Mouse (Mus musculus): ENCODE measurements around the gene Tomm40l. TPM values are rescaled to one million over a fixed set of nuclear protein-coding genes. Genes with fewer than 3 reads are reported as not detected.

Tomm40l gene
- total RNA-seq, 1 experiment, result 27.5 TPM

DNA sequence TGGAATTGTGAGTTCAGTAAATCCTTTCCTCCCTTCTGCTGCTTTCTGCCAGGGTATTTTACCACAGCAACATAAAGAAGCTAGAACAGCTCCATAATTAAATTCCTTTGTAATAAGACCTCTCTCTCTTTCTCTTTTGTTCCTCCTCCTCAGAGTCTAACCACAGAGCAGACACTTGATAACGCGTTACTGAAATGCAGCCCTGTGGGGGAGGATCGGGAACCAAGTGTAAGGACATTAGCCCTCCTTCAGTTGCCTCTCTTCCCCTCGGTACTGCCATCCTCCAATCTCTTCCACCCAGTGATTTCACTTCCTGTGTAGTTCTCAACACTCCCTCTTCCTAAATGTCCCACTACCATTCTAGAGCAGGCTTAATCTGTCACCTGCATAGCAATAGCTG lies 12.9 kb downstream of the Tomm40l start:
- in situ Hi-C loops (cut with MboI; ENCODE audit: low sequenced_read_pairs in 2 of 2, unreplicated experiment in 2 of 2), result no loop called here

GRCm38 (mm10) chr1:171205704-171206493 lies 16.4 kb downstream of the Tomm40l start:
- Histone ChIP-seq H3K4me3 (ENCODE audit: insufficient read depth in 1 of 2, low read depth in 1 of 2, low read length in 2 of 2, poor library complexity in 1 of 2, severe bottlenecking in 1 of 2) (no peak overlapping the region), H3K27ac (ENCODE audit: insufficient read depth, low read depth, low read length, poor library complexity, severe bottlenecking) (no peak overlapping the region), H3K9ac (ENCODE audit: insufficient read depth, low read depth, low read length, poor library complexity, severe bottlenecking) (no peak overlapping the region), H3K9me3 (ENCODE audit: control insufficient read depth, insufficient read depth, low read depth, low read length) (no peaks in the 10 kb centered on the region), H3K36me3 (ENCODE audit: control insufficient read depth, insufficient read depth, low read length, poor library complexity, severe bottlenecking) (no peaks in the 10 kb centered on the region), H3K4me1 (ENCODE audit: control insufficient read depth in 2 of 2, insufficient read depth in 2 of 2, low read length in 2 of 2, poor library complexity in 1 of 2) (no peaks in the 10 kb centered on the region)
- in situ Hi-C loops (cut with MboI; ENCODE audit: low sequenced_read_pairs in 2 of 2, unreplicated experiment in 2 of 2), result no loop called here
- TF ChIP-seq ZC3H11A (IDR thresholded peaks at IDR 0.05; ENCODE audit: borderline replicate concordance, low read depth, low read length) (no peak), ZNF384 (IDR thresholded peaks at IDR 0.05; ENCODE audit: low read depth, low read length) (no peak), MAFK (IDR thresholded peaks at IDR 0.05; ENCODE audit: insufficient read depth, low read depth, low read length) (no peak), HCFC1 (IDR thresholded peaks at IDR 0.05; ENCODE audit: borderline replicate concordance, insufficient read depth, low read length) (no peak), CHD2 (IDR thresholded peaks at IDR 0.05; ENCODE audit: low read depth, low read length) (no peak)
- DNase-seq (ENCODE audit: low read depth, low spot score), result no peak

More for the DNA sequence above, 12.9 kb downstream of the Tomm40l start:
- no peaks in the 10 kb centered on the region for H3K36me3 ChIP-seq (ENCODE audit: control insufficient read depth, insufficient read depth, low read length, poor library complexity, severe bottlenecking)
- no peaks in the 10 kb centered on the region for H3K9me3 ChIP-seq (ENCODE audit: control insufficient read depth, insufficient read depth, low read depth, low read length)
- H3K9ac ChIP-seq (ENCODE audit: insufficient read depth, low read depth, low read length, poor library complexity, severe bottlenecking), result no peak overlapping the region
- H3K4me1 ChIP-seq (ENCODE audit: control insufficient read depth in 2 of 2, insufficient read depth in 2 of 2, low read length in 2 of 2, poor library complexity in 1 of 2), result no peaks in the 10 kb centered on the region
- H3K27ac ChIP-seq (ENCODE audit: insufficient read depth, low read depth, low read length, poor library complexity, severe bottlenecking), result no peak overlapping the region
- no peak for TF ChIP-seq MAFK (IDR thresholded peaks at IDR 0.05; ENCODE audit: insufficient read depth, low read depth, low read length)
- TF ChIP-seq ZC3H11A (IDR thresholded peaks at IDR 0.05; ENCODE audit: borderline replicate concordance, low read depth, low read length), result no peak
- no peak for TF ChIP-seq CHD2 (IDR thresholded peaks at IDR 0.05; ENCODE audit: low read depth, low read length)
- TF ChIP-seq HCFC1 (IDR thresholded peaks at IDR 0.05; ENCODE audit: borderline replicate concordance, insufficient read depth, low read length), result no peak
- no peak for TF ChIP-seq ZNF384 (IDR thresholded peaks at IDR 0.05; ENCODE audit: low read depth, low read length)
- no peak for DNase-seq (ENCODE audit: low read depth, low spot score)
- no peak overlapping the region for H3K4me3 ChIP-seq (ENCODE audit: insufficient read depth in 1 of 2, low read depth in 1 of 2, low read length in 2 of 2, poor library complexity in 1 of 2, severe bottlenecking in 1 of 2)

- Histone ChIP-seq H3K9me3 (ENCODE audit: control insufficient read depth, insufficient read depth, low read depth, low read length) (no peaks in the 10 kb centered on the region), H3K36me3 (ENCODE audit: control insufficient read depth, insufficient read depth, low read length, poor library complexity, severe bottlenecking) (no peaks in the 10 kb centered on the region), H3K4me1 (ENCODE audit: control insufficient read depth in 2 of 2, insufficient read depth in 2 of 2, low read length in 2 of 2, poor library complexity in 1 of 2) (no peaks in the 10 kb centered on the region), H3K9ac (ENCODE audit: insufficient read depth, low read depth, low read length, poor library complexity, severe bottlenecking) (no peak overlapping the region), H3K27ac (ENCODE audit: insufficient read depth, low read depth, low read length, poor library complexity, severe bottlenecking) (no peak overlapping the region), H3K4me3 (ENCODE audit: insufficient read depth in 1 of 2, low read depth in 1 of 2, low read length in 2 of 2, poor library complexity in 1 of 2, severe bottlenecking in 1 of 2) (no peak overlapping the region)
- in situ Hi-C loops (cut with MboI; ENCODE audit: low sequenced_read_pairs in 2 of 2, unreplicated experiment in 2 of 2), result no loop called here
- no peak for TF ChIP-seq HCFC1 (IDR thresholded peaks at IDR 0.05; ENCODE audit: borderline replicate concordance, insufficient read depth, low read length)
- no peak for TF ChIP-seq ZC3H11A (IDR thresholded peaks at IDR 0.05; ENCODE audit: borderline replicate concordance, low read depth, low read length)
- no peak for TF ChIP-seq MAFK (IDR thresholded peaks at IDR 0.05; ENCODE audit: insufficient read depth, low read depth, low read length)
- no peak for TF ChIP-seq ZNF384 (IDR thresholded peaks at IDR 0.05; ENCODE audit: low read depth, low read length)
- no peak for TF ChIP-seq CHD2 (IDR thresholded peaks at IDR 0.05; ENCODE audit: low read depth, low read length)
- DNase-seq (ENCODE audit: low read depth, low spot score), result no peak
These were observed 18.1 kb downstream of the Tomm40l start for GRCm38 (mm10) chr1:171204249-171204644.

- no peak for DNase-seq (ENCODE audit: low read depth, low spot score)
- no peaks in the 10 kb centered on the region for H3K36me3 ChIP-seq (ENCODE audit: control insufficient read depth, insufficient read depth, low read length, poor library complexity, severe bottlenecking)
- H3K9ac ChIP-seq (ENCODE audit: insufficient read depth, low read depth, low read length, poor library complexity, severe bottlenecking), result no peak overlapping the region
- H3K4me3 ChIP-seq (ENCODE audit: insufficient read depth in 1 of 2, low read depth in 1 of 2, low read length in 2 of 2, poor library complexity in 1 of 2, severe bottlenecking in 1 of 2), result no peak overlapping the region
- in situ Hi-C loops (cut with MboI; ENCODE audit: low sequenced_read_pairs in 2 of 2, unreplicated experiment in 2 of 2), result no loop called here
- no peak overlapping the region for H3K27ac ChIP-seq (ENCODE audit: insufficient read depth, low read depth, low read length, poor library complexity, severe bottlenecking)
- no peak for TF ChIP-seq ZNF384 (IDR thresholded peaks at IDR 0.05; ENCODE audit: low read depth, low read length)
- TF ChIP-seq ZC3H11A (IDR thresholded peaks at IDR 0.05; ENCODE audit: borderline replicate concordance, low read depth, low read length), result no peak
- no peak for TF ChIP-seq MAFK (IDR thresholded peaks at IDR 0.05; ENCODE audit: insufficient read depth, low read depth, low read length)
- no peak for TF ChIP-seq HCFC1 (IDR thresholded peaks at IDR 0.05; ENCODE audit: borderline replicate concordance, insufficient read depth, low read length)
- no peak for TF ChIP-seq CHD2 (IDR thresholded peaks at IDR 0.05; ENCODE audit: low read depth, low read length)
- H3K4me1 ChIP-seq (ENCODE audit: control insufficient read depth in 2 of 2, insufficient read depth in 2 of 2, low read length in 2 of 2, poor library complexity in 1 of 2), result no peaks in the 10 kb centered on the region
- no peaks in the 10 kb centered on the region for H3K9me3 ChIP-seq (ENCODE audit: control insufficient read depth, insufficient read depth, low read depth, low read length)
These were observed 18.7 kb downstream of the Tomm40l start for GRCm38 (mm10) chr1:171203471-171204248.
